Mouse (Mus musculus) testis, adult 2 months (tissue): Measurements from ENCODE around the gene Smpd4.

Experiments
- CTCF ChIP-seq: fragments of 200-500 bp; IDR thresholded peaks from 2 replicates; pipeline ENCODE4 v1.5.1; 2012; ENCODE audit warnings: low read depth, mild to moderate bottlenecking, inconsistent platforms, low read length, moderate library complexity; ENCODE audit not compliant: control insufficient read depth, insufficient read depth, insufficient replicate concordance
- POLR2A ChIP-seq: fragments of 200-500 bp; IDR thresholded peaks from 2 replicates; pipeline ENCODE4 v1.6.1; 2012; ENCODE audit warnings: low read depth, mild to moderate bottlenecking, inconsistent platforms, low read length, moderate library complexity; ENCODE audit not compliant: control insufficient read depth

- TF ChIP-seq CTCF (no peak), POLR2A (no peak)
These were observed 19.9 kb downstream of the Smpd4 start for GRCm38 (mm10) chr16:17639081-17639480.
